24 mouse cellular contexts compared by ENCODE assay signal in the genomic region with DNA sequence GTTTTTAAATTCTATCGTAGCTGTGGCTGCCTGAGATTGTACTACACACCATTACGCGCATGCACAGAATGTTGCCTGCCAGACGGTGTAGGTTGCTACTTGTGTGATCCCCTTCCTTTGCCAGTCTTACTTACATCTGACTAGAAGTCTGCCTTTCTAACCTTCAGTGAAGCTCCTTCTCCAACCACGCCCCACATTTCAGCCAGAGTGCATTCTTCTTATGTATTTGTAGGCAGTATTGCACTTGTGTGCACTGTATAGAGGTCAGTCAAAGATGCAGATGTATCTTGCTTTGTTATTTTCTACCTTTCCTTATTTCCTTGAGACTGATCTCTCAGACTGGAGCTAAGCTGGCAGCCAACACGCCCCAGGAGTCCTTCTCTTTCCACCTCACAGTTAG.
A peak's percentile ranks its signal among the peaks of the same experiment; 100 is the strongest.
DNase-seq lines count a peak whose midpoint lies in the region; TF ChIP-seq lines count a peak whose summit lies in the region.
"Had no signal": no experiment of that assay in that cellular context is flagged by ENCODE, and none has a peak within 500 bp of the region (broad histone marks: within the 10 kb centered on the region; RNA-seq: fewer than 3 reads in every experiment).

No protein-coding gene starts in this region.

- 0 out of 4 replicates have a peak, but pooled peaks cover 0 to 3% of the 10 kb centered on the region in 2 experiments for H3K4me1 ChIP-seq in ES-E14 (ENCODE audit: control insufficient read depth in 2 of 2, insufficient read depth in 2 of 2, low read length in 2 of 2, poor library complexity in 1 of 2)
- peaks cover 57% of the 10 kb centered on the region for H3K4me1 ChIP-seq in forebrain, embryonic 10.5 days

- no peaks in the 10 kb centered on the region for H3K36me3 ChIP-seq in ES-E14 (ENCODE audit: control insufficient read depth, insufficient read depth, low read length, poor library complexity, severe bottlenecking)
- no peaks in the 10 kb centered on the region for H3K36me3 ChIP-seq in forebrain, embryonic 10.5 days (replicated peaks)
- H3K36me3 ChIP-seq: G1E had no signal

- H3K27ac ChIP-seq in ES-E14 (ENCODE audit: insufficient read depth, low read depth, low read length, poor library complexity, severe bottlenecking): no peak overlapping the region
- H3K27ac ChIP-seq in forebrain, embryonic 10.5 days: no peak overlapping the region

- DNase-seq in ES-CJ7 (ENCODE audit: low read depth, low spot score): peak; percentile 52
- DNase-seq in ES-E14 (ENCODE audit: low read depth, low spot score): peak; percentile 15
- DNase-seq in R1 (ENCODE audit: low read depth, low spot score): peak; percentile 82
- peak; percentile 86 for DNase-seq in ZHBTc4 (ENCODE audit: low read depth, low spot score)
- no peak for DNase-seq in forebrain, embryonic 10.5 days (ENCODE audit: extremely low spot score, low spot score)
- no peak for DNase-seq in gastrocnemius, postnatal 14 days
- no peak for DNase-seq in left cerebral cortex, postnatal 36 days (ENCODE audit: low spot score in 2 of 2)
- DNase-seq in heart, adult 9 months (ENCODE audit: low spot score in 2 of 2): no peak
- DNase-seq: adrenal gland, adult 2 months; adrenal gland, adult 8-10 months; adrenal gland, postnatal 10 days; adrenal gland, postnatal 14 days; adrenal gland, postnatal 25 days; adrenal gland, postnatal 36 days; B cell, adult 2 months; cerebellum, adult 11 months; cerebellum, adult 11-12 months; cerebellum, adult 18-20 months; cerebellum, adult 2 months; cerebellum, adult 8-10 months; cerebellum, adult 9-10 months had no signal

- H3K4me3 ChIP-seq in ES-E14 (ENCODE audit: insufficient read depth in 1 of 2, low read depth in 1 of 2, low read length in 2 of 2, poor library complexity in 1 of 2, severe bottlenecking in 1 of 2): no peak overlapping the region
- no peak overlapping the region for H3K4me3 ChIP-seq in forebrain, embryonic 10.5 days

- WGBS in forebrain, embryonic 10.5 days: 93% methylated on average over 6 of the region's 6 CpGs

- H3K9ac ChIP-seq in ES-E14 (ENCODE audit: insufficient read depth, low read depth, low read length, poor library complexity, severe bottlenecking): no peak overlapping the region

- H3K9me3 ChIP-seq in ES-E14 (ENCODE audit: control insufficient read depth, insufficient read depth, low read depth, low read length): no peaks in the 10 kb centered on the region
- H3K9me3 ChIP-seq in forebrain, embryonic 10.5 days: peaks cover 4% of the 10 kb centered on the region; the same call in 1 of the 2 replicates

- no peaks in the 10 kb centered on the region for H3K27me3 ChIP-seq in forebrain, embryonic 10.5 days (ENCODE audit: poor library complexity, severe bottlenecking)
- H3K27me3 ChIP-seq: CH12.LX, Patski had no signal

- in situ Hi-C loops in ES-E14 (cut with MboI; ENCODE audit: low sequenced_read_pairs in 2 of 2, unreplicated experiment in 2 of 2): no loop called here

- intact Hi-C loops in gastrocnemius, postnatal 14 days (cut with DNase I; ENCODE audit: low total_unique reads): no loop called here
- intact Hi-C loops in left cerebral cortex, postnatal 36 days (cut with DNase I): no loop called here

TF ChIP-seq in ES-E14, 5 proteins besides CTCF, POLR2A, EP300 and RAD21:
- no peak for TF ChIP-seq HCFC1 (IDR thresholded peaks at IDR 0.05; ENCODE audit: borderline replicate concordance, insufficient read depth, low read length)
- no peak for TF ChIP-seq ZC3H11A (IDR thresholded peaks at IDR 0.05; ENCODE audit: borderline replicate concordance, low read depth, low read length)
- TF ChIP-seq MAFK (IDR thresholded peaks at IDR 0.05; ENCODE audit: insufficient read depth, low read depth, low read length): no peak
- no peak for TF ChIP-seq ZNF384 (IDR thresholded peaks at IDR 0.05; ENCODE audit: low read depth, low read length)

Comparison
In these comparisons a context has a peak if more than half of its experiments do, and no peak if none do; other contexts are left out.
1. DNase-seq: peak in ES-CJ7 (single experiment), ES-E14 (single experiment), R1 (single experiment) and ZHBTc4 (single experiment); none in forebrain, embryonic 10.5 days (single experiment), gastrocnemius, postnatal 14 days (single experiment), left cerebral cortex, postnatal 36 days (0 of 2) and heart, adult 9 months (0 of 2).